Mouse (Mus musculus): Measurements from ENCODE around the gene Mrpl45. TPM values are rescaled to one million over a fixed set of nuclear protein-coding genes. Genes with fewer than 3 reads are reported as not detected.
"Not testable (repeated sequence)": the region's sequence is repeated elsewhere in the genome, so short reads cannot be mapped to it uniquely, and the experiment has no call there.

The Mrpl45 gene
- polyA plus RNA-seq (2012; fragmentation: generic; extraction: Trizol), result 48.5 TPM
- long read RNA-seq, experiment 1, transcript Mrpl45-201 (8 exons, 2,431 nt), result major isoform, 152 of 174 reads
- long read RNA-seq, experiment 1, partial matches to known transcripts, result 14 of 174 reads
- long read RNA-seq, experiment 1, other reads (novel, unspliced or antisense), result 7 of 174 reads
- long read RNA-seq, experiment 2, transcript Mrpl45-201 (8 exons, 2,431 nt), result major isoform, 171 of 198 reads
- long read RNA-seq, experiment 2, partial matches to known transcripts, result 1 of 198 reads
- long read RNA-seq, experiment 2, other reads (novel, unspliced or antisense), result 26 of 198 reads

- Histone ChIP-seq H3ac (ENCODE audit: control insufficient read depth, insufficient read length, low read depth) (peak within 1 kb of the TSS; percentile 63), H3K79me3 (ENCODE audit: low read depth) (peaks cover 10% of the 10 kb centered on the region), H3K4me3 (ENCODE audit: insufficient read depth, poor library complexity, severe bottlenecking) (peak within 1 kb of the TSS; percentile 58), H3K79me2 (ENCODE audit: control insufficient read depth, insufficient read depth) (peaks cover 20% of the 10 kb centered on the region), H3K27me3 (ENCODE audit: control insufficient read depth, insufficient read depth, insufficient read length) (no peaks in the 10 kb centered on the region), H3K36me3 (ENCODE audit: control insufficient read depth, insufficient read depth) (peaks cover 19% of the 10 kb centered on the region)
- TF ChIP-seq USF1 (IDR thresholded peaks at IDR 0.05; ENCODE audit: low read depth) (peak; percentile 81), FOSL1 (IDR thresholded peaks at IDR 0.05; ENCODE audit: insufficient read depth, low read length, poor library complexity, severe bottlenecking) (no peak), MAX (IDR thresholded peaks at IDR 0.05) (peak; percentile 74), CTCF (IDR thresholded peaks at IDR 0.05; ENCODE audit: control insufficient read depth, insufficient read depth, insufficient read length) (no peak), CEBPB (IDR thresholded peaks at IDR 0.05; ENCODE audit: low read depth) (no peak), MYOD1 (IDR thresholded peaks at IDR 0.05; ENCODE audit: control insufficient read depth, insufficient read length, low read depth) (peak; percentile 52)
These were observed at the start of gene Mrpl45 for GRCm38 (mm10) chr11:97315504-97316503. Gene Mrpl45 (plus strand): TSS chr11:97315716.

- H3K79me3 ChIP-seq (ENCODE audit: low read depth), result peaks cover 70% of the 10 kb centered on the region
- peaks cover 100% of the 10 kb centered on the region for H3K79me2 ChIP-seq (ENCODE audit: control insufficient read depth, insufficient read depth)
- peaks cover 55% of the 10 kb centered on the region for H3K36me3 ChIP-seq (ENCODE audit: control insufficient read depth, insufficient read depth)
- not testable (repeated sequence) for H3ac ChIP-seq (ENCODE audit: control insufficient read depth, insufficient read length, low read depth); H3K4me3 ChIP-seq (ENCODE audit: insufficient read depth, poor library complexity, severe bottlenecking); H3K27me3 ChIP-seq (ENCODE audit: control insufficient read depth, insufficient read depth, insufficient read length)
These were observed 49.0 kb upstream of the Mrpl45 start for GRCm38 (mm10) chr11:97266544-97266943.

GRCm38 (mm10) chr11:97270004-97270403 lies 45.5 kb upstream of the Mrpl45 start:
- Histone ChIP-seq H3K36me3 (ENCODE audit: control insufficient read depth, insufficient read depth) (peaks cover 26% of the 10 kb centered on the region), H3K79me2 (ENCODE audit: control insufficient read depth, insufficient read depth) (peaks cover 100% of the 10 kb centered on the region), H3K79me3 (ENCODE audit: low read depth) (peaks cover 81% of the 10 kb centered on the region)
- H3K27me3 ChIP-seq (ENCODE audit: control insufficient read depth, insufficient read depth, insufficient read length); H3ac ChIP-seq (ENCODE audit: control insufficient read depth, insufficient read length, low read depth); H3K4me3 ChIP-seq (ENCODE audit: insufficient read depth, poor library complexity, severe bottlenecking): not testable (repeated sequence)

- H3K79me3 ChIP-seq (ENCODE audit: low read depth), result peaks cover 95% of the 10 kb centered on the region
These were observed 42.7 kb upstream of the Mrpl45 start for GRCm38 (mm10) chr11:97272835-97273234.

GRCm38 (mm10) chr11:97273613-97274012 lies 41.9 kb upstream of the Mrpl45 start:
- H3K79me2 ChIP-seq (ENCODE audit: control insufficient read depth, insufficient read depth), result peaks cover 100% of the 10 kb centered on the region
- H3K36me3 ChIP-seq (ENCODE audit: control insufficient read depth, insufficient read depth), result peaks cover 13% of the 10 kb centered on the region
- H3K79me3 ChIP-seq (ENCODE audit: low read depth), result peaks cover 95% of the 10 kb centered on the region
- H3K27me3 ChIP-seq (ENCODE audit: control insufficient read depth, insufficient read depth, insufficient read length), result no peaks in the 10 kb centered on the region
- TF ChIP-seq USF1 (IDR thresholded peaks at IDR 0.05; ENCODE audit: low read depth) (no peak), FOSL1 (IDR thresholded peaks at IDR 0.05; ENCODE audit: insufficient read depth, low read length, poor library complexity, severe bottlenecking) (no peak), CEBPB (IDR thresholded peaks at IDR 0.05; ENCODE audit: low read depth) (no peak), MAX (IDR thresholded peaks at IDR 0.05) (no peak), MYOG (IDR thresholded peaks at IDR 0.05; ENCODE audit: control insufficient read depth, extremely low read depth, insufficient read length) (no peak), MYOD1 (IDR thresholded peaks at IDR 0.05; ENCODE audit: control insufficient read depth, insufficient read length, low read depth) (no peak), CTCF (IDR thresholded peaks at IDR 0.05; ENCODE audit: control insufficient read depth, insufficient read depth, insufficient read length) (no peak)
- H3K4me3 ChIP-seq (ENCODE audit: insufficient read depth, poor library complexity, severe bottlenecking), result no peak overlapping the region
- H3ac ChIP-seq (ENCODE audit: control insufficient read depth, insufficient read length, low read depth), result no peak overlapping the region

More at GRCm38 (mm10) chr11:97272835-97273234, 42.7 kb upstream of the Mrpl45 start:
- peaks cover 7% of the 10 kb centered on the region for H3K36me3 ChIP-seq (ENCODE audit: control insufficient read depth, insufficient read depth)
- peaks cover 100% of the 10 kb centered on the region for H3K79me2 ChIP-seq (ENCODE audit: control insufficient read depth, insufficient read depth)
- H3K4me3 ChIP-seq (ENCODE audit: insufficient read depth, poor library complexity, severe bottlenecking), result no peak overlapping the region
- no peak for TF ChIP-seq CTCF (IDR thresholded peaks at IDR 0.05; ENCODE audit: control insufficient read depth, insufficient read depth, insufficient read length)
- TF ChIP-seq MAX (IDR thresholded peaks at IDR 0.05), result no peak
- no peak for TF ChIP-seq MYOD1 (IDR thresholded peaks at IDR 0.05; ENCODE audit: control insufficient read depth, insufficient read length, low read depth)
- no peak for TF ChIP-seq USF1 (IDR thresholded peaks at IDR 0.05; ENCODE audit: low read depth)
- no peak for TF ChIP-seq FOSL1 (IDR thresholded peaks at IDR 0.05; ENCODE audit: insufficient read depth, low read length, poor library complexity, severe bottlenecking)
- TF ChIP-seq CEBPB (IDR thresholded peaks at IDR 0.05; ENCODE audit: low read depth), result no peak
- no peak for TF ChIP-seq MYOG (IDR thresholded peaks at IDR 0.05; ENCODE audit: control insufficient read depth, extremely low read depth, insufficient read length)
- H3ac ChIP-seq (ENCODE audit: control insufficient read depth, insufficient read length, low read depth), result no peak overlapping the region
- H3K27me3 ChIP-seq (ENCODE audit: control insufficient read depth, insufficient read depth, insufficient read length), result no peaks in the 10 kb centered on the region

GRCm38 (mm10) chr11:97274947-97275346 lies 40.6 kb upstream of the Mrpl45 start:
- H3K4me3 ChIP-seq (ENCODE audit: insufficient read depth, poor library complexity, severe bottlenecking); H3K27me3 ChIP-seq (ENCODE audit: control insufficient read depth, insufficient read depth, insufficient read length); H3K36me3 ChIP-seq (ENCODE audit: control insufficient read depth, insufficient read depth); H3ac ChIP-seq (ENCODE audit: control insufficient read depth, insufficient read length, low read depth): not testable (repeated sequence)
- peaks cover 93% of the 10 kb centered on the region for H3K79me3 ChIP-seq (ENCODE audit: low read depth)
- H3K79me2 ChIP-seq (ENCODE audit: control insufficient read depth, insufficient read depth), result peaks cover 100% of the 10 kb centered on the region

Measured in C2C12 (cell line).